Mouse (Mus musculus) T-helper 2 cell (primary cell): ENCODE data around the gene Dffa.
"Not testable (repeated sequence)": the region's sequence is repeated elsewhere in the genome, so short reads cannot be mapped to it uniquely, and the experiment has no call there.

ENCODE experiments used
- in situ Hi-C: fragments of 300-600 bp; cut with MboI, MseI; formaldehyde crosslinking; loops from one replicate; pipeline ENCODE4 v1.15.1; 2025; ENCODE audit warnings: high pct_unique_total_duplicates

Dffa gene

GRCm38 (mm10) chr4:149148084-149148483, 44.1 kb downstream of the Dffa start:
- in situ Hi-C loops: no loop called here

DNA sequence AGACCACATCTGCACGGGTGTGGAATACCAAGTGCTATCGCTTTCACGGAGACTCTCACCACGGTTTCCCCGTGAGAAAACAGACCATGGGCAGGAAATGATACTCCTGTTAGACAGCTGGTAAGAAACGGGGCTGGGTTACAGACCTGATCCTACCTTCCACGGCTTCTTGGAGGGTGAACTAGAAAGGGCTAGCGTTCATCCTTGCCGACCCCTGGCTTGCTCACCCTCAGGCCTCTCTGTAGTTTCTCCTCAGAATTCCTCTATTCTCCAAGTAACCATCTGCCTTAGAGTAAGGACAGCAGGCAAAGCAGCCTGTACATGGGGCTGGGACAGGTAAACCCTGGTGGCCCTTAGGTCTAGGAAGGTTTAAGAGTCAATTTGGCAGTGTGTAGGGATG, 45.2 kb downstream of the Dffa start:
- in situ Hi-C loops: no loop called here

- in situ Hi-C loops: loop anchor here (10.0 kb wide), 1 partner anchor 385 kb away; no protein-coding TSS in a partner anchor
Measured at GRCm38 (mm10) chr4:149149611-149150010, 45.7 kb downstream of the Dffa start.

DNA sequence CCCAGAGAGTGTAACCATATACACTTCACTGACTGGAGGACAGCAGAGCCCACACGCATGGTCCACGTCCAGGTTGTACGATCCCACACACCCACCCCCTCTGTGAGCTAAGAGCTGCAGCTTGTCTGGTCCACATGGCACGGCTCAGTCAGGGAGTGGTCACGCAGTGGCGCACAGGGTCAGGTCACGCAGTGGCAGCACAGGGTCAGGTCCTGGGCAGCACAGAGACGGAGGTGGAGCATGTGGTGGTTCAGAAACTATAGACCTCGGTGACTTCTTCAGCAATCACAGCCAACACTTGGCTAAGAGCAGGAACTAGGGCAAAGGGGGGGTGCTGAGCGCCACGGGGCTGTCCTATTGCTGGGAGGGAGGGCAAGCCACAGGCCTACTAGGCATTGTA, 46.3 kb downstream of the Dffa start:
- in situ Hi-C loops: loop anchor here (10.0 kb wide), 1 partner anchor 385 kb away; no protein-coding TSS in a partner anchor

DNA sequence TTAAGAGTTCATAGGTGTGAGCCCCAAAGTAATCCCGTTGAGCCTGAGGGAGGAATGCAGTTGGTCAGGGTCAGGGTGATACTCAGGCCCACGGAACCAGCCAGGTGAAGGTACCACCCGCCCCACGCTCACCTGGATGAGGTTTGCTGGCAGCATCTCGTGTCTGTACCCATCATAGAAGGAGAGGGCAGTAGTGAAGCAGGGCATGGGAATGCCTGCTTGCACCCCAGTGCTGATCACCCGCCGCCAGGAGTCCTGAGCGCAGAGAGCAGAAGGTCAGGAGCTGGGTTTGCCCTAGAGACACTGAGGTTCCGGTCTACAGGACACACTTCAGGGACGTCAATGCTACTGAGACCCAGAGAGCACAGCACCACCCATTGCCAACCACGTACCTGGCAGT, 46.8 kb downstream of the Dffa start:
- in situ Hi-C loops: loop anchor here (10.0 kb wide), 1 partner anchor 384 kb away; no protein-coding TSS in a partner anchor

- in situ Hi-C loops: loop anchor here (10.0 kb wide), 1 partner anchor 380 kb away; no protein-coding TSS in a partner anchor
Measured at GRCm38 (mm10) chr4:149154859-149155258, 50.9 kb downstream of the Dffa start.

- in situ Hi-C loops: loop anchor here (10.0 kb wide), 1 partner anchor 379 kb away; no protein-coding TSS in a partner anchor
Measured at GRCm38 (mm10) chr4:149155711-149156110, 51.8 kb downstream of the Dffa start.

DNA sequence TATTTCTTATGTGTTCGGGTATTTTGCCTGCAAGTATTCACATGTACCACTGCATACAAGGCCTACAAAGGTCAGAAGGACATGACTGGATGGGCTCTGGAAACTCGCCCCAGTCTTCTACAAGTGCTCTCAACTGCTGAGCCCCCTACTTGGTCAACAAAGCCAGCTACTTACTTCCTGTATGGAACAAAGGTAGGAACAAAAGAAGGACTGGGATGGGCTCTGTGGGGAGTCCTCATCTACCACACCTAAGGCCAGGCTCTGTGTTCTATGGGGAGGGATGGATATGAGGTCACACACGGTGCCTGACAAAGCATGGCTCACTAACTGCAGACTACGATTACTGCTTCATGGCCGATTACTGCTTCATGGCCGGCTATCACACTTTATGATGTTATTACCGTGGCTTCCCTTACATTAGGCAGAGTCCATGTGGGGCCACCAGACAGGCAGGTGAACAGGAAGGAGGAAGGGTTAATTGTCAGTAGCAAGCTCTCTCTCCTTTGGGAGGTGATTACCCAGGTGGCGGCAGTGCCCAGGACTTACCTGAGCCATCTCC, 53.5 kb downstream of the Dffa start:
- in situ Hi-C loops: loop anchor here (10.0 kb wide), 1 partner anchor 377 kb away; no protein-coding TSS in a partner anchor

- in situ Hi-C loops: loop anchor here (10.0 kb wide), 1 partner anchor 376 kb away; no protein-coding TSS in a partner anchor
Measured at GRCm38 (mm10) chr4:149159203-149159602, 55.3 kb downstream of the Dffa start.

DNA sequence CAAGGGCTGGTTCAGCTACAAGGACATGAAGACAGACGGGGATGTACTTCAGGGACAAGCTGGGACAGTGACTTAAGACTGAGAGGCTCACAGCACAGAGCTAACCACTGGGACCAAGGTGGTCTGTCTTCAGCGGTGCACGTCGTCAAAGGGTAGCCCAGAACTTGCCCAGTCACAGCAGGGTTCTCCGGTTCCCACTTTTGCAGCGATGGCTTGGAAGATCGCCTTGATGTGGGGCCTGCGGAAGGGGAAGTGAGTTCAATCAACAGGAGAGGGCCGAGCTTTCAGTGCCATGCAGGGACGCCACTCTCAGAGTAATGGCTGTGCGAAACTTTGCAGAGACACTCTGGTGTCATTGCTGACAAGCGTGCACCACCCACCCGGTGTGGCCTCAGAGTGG, 55.9 kb downstream of the Dffa start:
- in situ Hi-C loops: loop anchor here (10.0 kb wide), 1 partner anchor 375 kb away; no protein-coding TSS in a partner anchor

DNA sequence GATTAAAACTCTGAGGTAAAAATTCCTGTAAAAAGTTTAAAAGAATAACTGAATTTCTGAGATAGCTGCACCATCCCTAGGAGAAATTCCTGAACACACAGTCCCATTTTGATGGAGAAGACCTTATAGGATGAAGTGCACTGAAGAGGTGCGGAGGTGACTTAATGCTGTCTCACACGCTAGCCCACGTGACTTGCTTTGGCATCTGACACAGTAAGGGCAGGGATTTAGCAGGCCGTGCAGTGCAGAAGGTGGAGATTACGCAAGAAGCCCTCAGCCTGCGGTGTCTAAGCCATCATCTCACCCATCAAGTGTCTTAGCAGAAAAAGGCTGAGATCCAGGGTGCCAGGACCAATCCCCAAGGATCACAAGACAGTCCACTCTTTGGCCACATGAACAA, 57.2 kb downstream of the Dffa start:
- in situ Hi-C loops: no loop called here

GRCm38 (mm10) chr4:149163196-149163595, 59.2 kb downstream of the Dffa start:
- in situ Hi-C loops: no loop called here

DNA sequence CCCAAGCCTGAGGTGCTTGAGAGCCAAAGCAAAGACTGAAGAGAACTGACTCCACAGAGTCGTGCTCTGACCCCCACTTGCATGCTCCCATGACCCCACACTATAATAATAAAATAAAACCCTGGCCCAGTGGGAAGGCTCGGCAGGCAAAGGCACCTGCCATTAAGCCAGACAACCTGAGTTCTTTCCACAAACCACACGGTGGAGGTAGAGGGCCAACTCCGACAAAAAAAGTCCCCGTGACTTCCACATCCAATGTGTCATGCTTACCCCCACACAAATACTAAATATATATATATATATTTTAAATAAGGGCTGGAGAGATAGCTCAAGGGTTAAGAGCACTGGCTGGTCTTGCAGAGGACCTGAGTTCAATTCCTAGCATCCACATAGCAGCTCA, 60.2 kb downstream of the Dffa start:
- in situ Hi-C loops: no loop called here

DNA sequence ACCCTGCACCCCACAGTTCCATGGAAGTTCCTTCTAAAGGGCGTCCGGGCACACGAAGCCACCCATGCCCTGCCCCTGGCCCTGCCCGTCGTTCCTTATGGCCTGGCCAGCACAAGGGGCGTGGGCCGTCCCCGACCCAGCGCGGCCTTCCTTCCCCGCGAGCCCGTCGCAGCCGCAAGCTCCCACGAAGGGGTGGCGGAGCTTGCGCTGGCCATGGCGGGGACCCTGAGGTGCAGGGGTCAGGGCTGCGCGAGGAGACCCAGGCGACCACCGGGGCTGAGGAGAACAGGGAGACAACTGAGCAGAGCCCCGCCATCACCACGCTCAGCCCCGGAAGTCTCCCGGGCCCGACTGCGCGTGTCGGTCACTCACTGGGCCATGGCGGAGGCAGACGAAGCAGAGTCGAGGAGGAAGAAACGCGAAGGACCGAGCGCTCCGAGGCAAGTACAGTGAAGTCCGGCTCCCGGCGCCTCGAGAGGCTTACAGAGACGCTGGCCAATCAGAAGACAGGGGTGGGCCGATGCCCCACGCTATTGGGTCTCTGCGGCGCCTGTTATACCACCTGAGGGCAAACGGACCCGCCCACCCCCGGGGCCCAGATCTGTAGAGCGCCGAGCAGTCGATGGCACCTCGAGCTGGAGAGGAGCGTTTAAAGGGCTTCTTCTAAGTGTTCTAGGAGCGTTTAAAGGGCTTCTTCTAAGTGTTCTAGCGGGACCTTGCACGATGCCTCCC, 62.4 kb downstream of the Dffa start, which contains the start of gene Pgd:
TSS of gene Pgd (minus strand) at position 557 of the 732 bp plus-strand sequence.
- in situ Hi-C loops: no loop called here

DNA sequence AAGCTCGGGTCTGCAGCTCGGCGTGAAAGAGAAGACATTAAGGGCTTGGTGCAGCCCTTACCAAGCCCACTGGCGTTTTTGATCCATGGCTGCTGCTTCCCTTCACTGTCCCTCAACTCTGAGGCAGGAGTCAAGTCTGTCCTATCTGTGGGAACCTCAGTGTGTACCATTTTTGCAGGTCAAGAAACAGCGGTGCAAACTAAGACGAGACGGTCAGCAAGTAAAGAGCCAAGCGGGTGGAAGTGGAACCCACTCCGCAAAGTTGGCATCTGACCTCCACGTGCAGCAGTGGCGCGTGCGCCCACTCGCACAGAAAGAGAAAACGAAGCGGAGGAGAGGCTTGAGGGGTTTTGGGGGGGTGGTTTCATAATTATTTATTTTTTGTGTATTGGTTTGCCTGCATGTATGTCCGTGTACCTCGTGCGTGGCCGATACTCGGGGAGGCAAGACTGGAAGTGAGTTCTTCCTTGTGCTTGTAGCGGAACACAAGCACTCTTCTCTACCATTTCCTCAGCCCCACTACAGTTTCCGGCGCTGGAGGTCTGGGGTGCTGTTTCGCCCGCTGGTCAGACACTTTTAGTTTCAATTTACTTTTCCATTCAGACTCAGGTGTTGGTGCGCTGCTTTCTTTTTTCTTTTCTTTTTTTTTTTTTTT, 63.1 kb downstream of the Dffa start:
- in situ Hi-C loops: no loop called here

DNA sequence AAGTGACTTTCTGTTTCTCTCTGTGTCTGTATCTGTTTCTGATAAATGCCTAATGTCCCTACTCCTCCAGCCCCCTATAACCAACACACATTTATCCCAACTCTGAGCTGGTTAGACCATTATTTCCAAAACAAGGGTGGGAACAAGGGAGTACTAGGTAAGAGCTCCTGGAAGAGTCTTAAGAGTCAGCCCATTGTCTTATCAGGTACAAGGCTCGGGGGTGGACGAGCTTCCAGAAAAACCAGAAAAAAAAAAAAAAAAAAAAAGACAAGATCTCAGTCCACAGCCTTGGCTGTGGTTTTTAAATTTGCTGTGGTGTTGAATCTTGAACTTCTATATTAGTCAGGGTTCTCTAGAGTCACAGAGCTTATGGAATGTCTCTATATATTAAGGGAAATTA, 64.1 kb downstream of the Dffa start:
- in situ Hi-C loops: no loop called here

DNA sequence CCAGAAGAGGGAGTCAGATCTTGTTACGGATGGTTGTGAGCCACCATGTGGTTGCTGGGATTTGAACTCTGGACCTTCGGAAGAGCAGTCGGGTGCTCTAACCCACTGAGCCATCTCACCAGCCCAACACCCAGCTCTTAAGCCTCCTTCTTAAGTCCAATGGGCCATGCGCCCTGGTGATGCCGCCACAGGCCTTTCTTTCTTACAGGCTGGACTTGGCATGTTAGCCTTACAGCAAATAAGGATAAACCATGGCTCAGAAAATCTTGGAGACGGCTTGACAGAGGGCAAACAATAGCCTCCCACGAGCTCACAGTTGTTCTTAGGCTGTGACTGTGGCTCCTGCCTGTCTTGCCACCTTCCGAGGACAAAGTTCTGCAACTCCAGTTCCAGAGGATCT, 66.0 kb downstream of the Dffa start:
- in situ Hi-C loops: not testable (repeated sequence)
